Mouse (Mus musculus): ENCODE measurements around the gene Shd. TPM values are rescaled to one million over a fixed set of nuclear protein-coding genes. Genes with fewer than 3 reads are reported as not detected.
"Not testable (repeated sequence)": the region's sequence is repeated elsewhere in the genome, so short reads cannot be mapped to it uniquely, and the experiment has no call there.

The Shd gene
- under 1 TPM; 0.72 to 0.87 TPM for total RNA-seq (2021)

GRCm38 (mm10) chr17:55969966-55970891 lies at the start of gene Shd:
Gene Shd, plus strand, starts transcription at chr17:55970467.
- DNase-seq = peak in 1 of 2 experiments; percentile 24
- intact Hi-C loops (cut with DNase I) = no loop called here

DNA sequence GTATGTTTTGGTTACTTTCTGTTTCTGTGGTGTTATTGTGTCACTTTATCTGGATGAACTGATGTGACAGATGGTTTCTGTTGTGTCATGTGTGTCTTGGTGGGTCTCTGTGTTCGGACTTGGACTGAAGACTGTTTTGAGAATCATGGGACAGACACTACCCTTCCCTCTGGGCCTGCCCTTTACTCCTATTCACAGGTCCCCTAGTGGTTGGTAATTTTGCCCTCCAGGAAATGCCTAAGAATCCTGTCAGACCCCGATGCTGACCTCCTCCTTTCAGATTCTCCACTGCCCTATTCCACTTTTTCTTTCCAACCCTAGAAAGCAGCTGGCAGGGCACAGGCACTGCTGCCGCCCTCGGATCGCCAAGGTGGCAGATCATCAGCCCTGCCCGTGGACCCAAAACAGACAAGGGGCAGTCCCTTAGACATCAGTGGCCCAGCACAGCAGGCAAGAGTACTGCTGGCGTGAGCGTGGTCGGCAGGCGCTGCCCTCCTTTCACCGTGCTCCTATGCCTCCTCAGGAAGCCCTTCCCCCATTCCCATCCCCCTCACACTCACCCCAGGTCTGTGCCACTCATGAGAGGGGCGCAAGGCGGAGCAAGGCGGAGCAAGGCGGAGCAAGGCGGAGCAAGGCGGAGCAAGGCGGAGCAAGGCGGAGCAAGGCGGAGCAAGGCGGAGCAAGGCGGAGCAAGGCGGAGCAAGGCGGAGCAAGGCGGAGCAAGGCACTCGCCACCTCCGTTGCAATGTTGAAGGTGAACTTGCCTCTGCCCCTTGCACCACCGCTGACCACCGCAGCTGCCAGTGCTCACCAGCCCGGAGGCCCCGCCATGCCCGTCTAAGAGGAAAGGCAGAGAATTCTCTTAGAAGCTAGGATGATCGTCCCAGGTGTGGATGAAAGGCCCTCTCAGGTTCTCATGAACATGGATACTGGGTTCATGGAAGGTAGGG lies 38.4 kb upstream of the Shd start:
- peak; percentile 37 for DNase-seq
- intact Hi-C loops (cut with DNase I) = no loop called here

DNA sequence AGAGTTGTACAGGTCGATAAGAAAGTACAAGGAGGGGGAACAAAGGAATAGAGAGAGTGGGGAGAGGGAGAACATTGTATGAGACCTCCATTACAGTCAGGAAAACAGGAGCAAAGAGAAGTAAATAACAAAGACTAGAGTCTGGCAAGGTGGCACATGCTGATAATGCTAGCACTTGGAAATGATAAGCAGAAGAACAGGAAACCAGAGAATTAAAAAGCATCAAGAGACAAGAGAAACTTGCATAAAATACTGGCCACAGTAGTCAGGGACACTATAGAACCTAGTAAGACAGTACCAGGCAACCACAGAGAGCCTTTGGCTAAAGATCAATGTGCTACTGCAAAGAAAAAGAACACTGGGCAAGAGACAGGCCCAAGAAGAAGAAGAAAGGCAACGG lies 37.6 kb upstream of the Shd start:
- no peak for DNase-seq
- intact Hi-C loops (cut with DNase I) = no loop called here

GRCm38 (mm10) chr17:55933191-55933590 lies 37.1 kb upstream of the Shd start:
- intact Hi-C loops (cut with DNase I) = no loop called here
- DNase-seq = no peak

DNA sequence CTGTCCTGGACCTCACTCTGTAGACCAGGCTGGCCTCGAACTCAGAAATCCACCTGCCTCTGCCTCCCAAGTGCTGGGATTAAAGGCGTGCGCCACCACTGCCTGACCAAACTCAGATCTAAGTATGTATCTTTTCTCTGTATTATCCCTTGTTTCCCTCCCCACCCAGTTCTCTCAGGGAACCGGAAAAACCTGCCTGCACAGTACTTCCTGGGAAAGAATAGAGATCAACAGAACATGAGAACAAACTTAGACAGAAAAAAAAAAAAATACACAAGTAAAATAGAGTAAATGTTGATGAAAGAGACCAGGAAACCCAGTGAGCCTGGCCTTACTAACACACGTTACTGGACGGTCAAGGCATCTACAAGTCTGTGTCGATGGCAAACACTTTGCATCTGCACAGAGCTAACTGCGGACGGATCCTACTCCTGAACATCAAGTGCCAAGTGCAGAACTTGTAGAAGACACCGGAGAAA lies 25.8 kb upstream of the Shd start:
- intact Hi-C loops (cut with DNase I) = loop anchor here (5.0 kb wide), 1 partner anchor 242 kb away; no protein-coding TSS in a partner anchor
- DNase-seq = not testable (repeated sequence)

DNA sequence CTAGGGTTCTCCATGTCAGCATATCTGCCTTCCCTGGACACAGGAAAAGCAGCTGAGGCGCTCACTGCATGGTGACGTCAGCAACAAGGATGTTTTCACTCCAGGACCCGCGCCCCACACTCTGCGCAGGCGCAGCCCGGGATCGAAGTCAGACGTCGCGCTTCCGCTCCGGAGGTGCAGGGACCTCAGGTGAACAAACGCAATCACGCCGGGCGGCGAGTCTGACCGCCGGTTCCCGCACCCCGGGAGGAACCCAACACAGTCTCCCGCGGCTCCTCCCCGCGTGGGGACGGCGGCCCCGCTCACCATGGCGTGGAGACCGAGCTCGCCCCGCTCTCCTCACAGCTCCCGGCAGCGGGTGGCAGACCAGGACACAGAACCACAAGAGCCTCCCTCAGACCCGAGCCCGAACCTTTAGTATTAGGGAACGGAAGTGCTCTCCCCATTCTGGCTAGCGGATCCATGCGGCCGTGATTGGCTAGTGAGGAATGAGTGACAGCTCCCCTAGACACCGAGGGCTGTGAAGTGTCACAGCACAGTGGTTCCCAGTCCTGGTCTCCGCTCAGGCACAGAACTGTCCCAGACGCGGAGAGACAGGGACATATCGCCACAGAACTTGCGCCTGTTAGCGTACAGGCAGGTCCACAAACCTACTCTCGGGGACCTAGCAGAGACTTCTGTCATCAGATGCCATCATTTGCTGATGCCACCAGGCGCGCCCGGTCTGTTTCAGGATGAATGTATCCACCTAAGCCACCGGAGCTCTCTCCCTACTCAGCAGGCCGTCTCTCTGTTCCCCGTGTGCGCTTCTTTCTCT lies 25.2 kb upstream of the Shd start:
- intact Hi-C loops (cut with DNase I) = loop anchor here (5.0 kb wide), 1 partner anchor 243 kb away; no protein-coding TSS in a partner anchor
- peak; percentile 90 to 91 for DNase-seq

DNA sequence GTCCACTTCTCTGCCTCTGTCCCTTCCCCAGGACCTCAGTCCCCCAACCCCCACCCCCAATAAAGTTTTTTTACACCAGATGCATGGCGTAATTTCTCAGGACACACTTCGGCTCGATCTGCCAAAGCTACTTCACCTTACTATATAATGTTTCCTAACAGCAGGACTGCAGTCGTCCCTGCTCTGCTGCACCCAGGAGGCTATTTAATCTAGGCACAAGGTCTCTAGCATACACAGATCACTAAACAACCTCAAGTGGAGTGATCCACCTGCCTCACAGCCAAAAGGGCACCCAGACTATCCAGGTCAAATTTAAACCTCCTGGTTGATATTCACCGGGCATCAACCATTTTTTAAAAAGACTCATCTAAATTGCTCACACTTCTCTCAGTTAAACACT lies 24.6 kb upstream of the Shd start:
- DNase-seq = no peak
- intact Hi-C loops (cut with DNase I) = loop anchor here (1.0 kb wide), 1 partner anchor 55 kb away; no protein-coding TSS in a partner anchor

GRCm38 (mm10) chr17:55948647-55949046 lies 21.6 kb upstream of the Shd start:
- no peak for DNase-seq
- intact Hi-C loops (cut with DNase I) = no loop called here

- no peak for DNase-seq
- intact Hi-C loops (cut with DNase I) = no loop called here
Measured at GRCm38 (mm10) chr17:55949400-55949799, 20.9 kb upstream of the Shd start, which contains the start of gene Zfp119b. Gene Zfp119b, minus strand, starts transcription at chr17:55949500.

- intact Hi-C loops (cut with DNase I) = no loop called here
- no peak for DNase-seq
Measured at GRCm38 (mm10) chr17:55950601-55951000, 19.7 kb upstream of the Shd start.

DNA sequence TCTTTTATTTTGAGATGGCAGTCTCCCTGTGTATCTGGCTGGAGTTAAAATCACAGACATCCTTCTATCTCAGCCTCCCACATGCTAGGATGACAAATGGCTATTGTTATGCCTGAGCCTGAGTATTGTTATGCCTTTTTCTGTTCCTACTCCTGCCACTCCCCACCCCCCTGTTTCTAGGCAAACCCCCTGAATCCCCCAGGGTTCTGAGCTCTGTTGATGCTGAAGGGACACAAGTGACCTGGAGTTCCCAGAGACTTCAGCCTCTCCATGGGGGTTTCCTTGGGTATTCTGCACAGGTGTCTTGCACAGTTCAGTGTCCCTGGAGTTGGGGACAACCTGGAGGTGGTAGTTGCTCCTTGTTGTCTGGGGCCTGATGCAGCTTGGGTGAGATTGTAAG lies 18.2 kb upstream of the Shd start:
- no peak for DNase-seq
- intact Hi-C loops (cut with DNase I) = no loop called here

DNA sequence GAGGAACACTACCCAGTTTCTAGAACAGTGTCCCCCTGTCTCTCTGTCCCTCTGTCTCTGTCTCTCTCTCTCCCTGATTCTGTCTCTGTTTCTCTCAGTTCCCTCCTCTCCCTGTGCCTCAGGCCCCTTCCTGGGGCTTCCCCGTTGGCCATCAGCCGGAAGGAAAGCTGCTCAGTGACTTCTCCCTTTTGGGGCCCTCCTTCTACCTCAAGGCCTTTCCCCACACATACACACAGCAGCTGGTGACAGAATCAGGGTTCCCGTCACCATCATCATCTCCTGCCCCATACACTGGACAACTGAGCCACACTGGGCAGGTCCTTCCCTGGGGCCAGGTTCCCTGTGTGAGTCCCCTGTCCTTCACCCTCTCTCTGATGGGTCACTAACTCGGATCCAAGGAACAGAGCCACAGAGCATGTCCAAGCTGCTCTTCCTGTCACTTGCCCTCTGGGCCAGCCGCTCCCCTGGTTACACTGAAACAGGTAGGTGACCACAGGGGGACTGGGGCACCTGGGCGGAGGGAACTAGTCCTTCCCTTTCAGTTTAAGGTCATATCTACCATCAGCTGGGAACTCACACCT lies 17.7 kb upstream of the Shd start, which contains the start of gene Ebi3:
TSS of gene Ebi3 (plus strand) at position 194 of the 581 bp plus-strand sequence.
- DNase-seq = no peak
- intact Hi-C loops (cut with DNase I) = no loop called here

- no peak for DNase-seq
- intact Hi-C loops (cut with DNase I) = no loop called here
Measured at GRCm38 (mm10) chr17:55953751-55954150, 16.5 kb upstream of the Shd start.

- intact Hi-C loops (cut with DNase I) = no loop called here
- DNase-seq = no peak
Measured at GRCm38 (mm10) chr17:55954229-55954628, 16.0 kb upstream of the Shd start.

- intact Hi-C loops (cut with DNase I) = loop anchor here (2.0 to 5.0 kb wide), 4 partner anchors 51 to 295 kb away; partner anchors contain the start of genes Mpnd, Sh3gl1 and Stap2
Measured at GRCm38 (mm10) chr17:55956129-55956528, 14.1 kb upstream of the Shd start.

DNA sequence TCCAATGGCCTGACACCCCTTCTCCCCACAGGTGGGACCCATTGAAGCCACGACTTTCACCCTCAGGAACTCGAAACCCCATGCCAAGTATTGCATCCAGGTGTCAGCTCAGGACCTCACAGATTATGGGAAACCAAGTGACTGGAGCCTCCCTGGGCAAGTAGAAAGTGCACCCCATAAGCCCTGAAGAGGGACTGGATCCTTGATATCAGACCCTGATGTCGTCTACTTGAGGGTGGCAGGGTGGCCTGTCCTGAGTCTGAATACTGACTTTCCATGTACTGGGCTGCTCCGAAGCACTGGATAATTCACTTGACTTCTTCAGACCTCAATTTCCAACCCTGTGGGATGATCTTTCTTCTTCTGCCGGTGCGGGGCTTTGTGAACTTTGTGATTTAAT lies 13.7 kb upstream of the Shd start:
- intact Hi-C loops (cut with DNase I) = loop anchor here (2.0 to 5.0 kb wide), 4 partner anchors 51 to 294 kb away; partner anchors contain the start of genes Mpnd, Sh3gl1 and Stap2
- DNase-seq = peak in 1 of 2 experiments; percentile 1

More at GRCm38 (mm10) chr17:55956129-55956528, 14.1 kb upstream of the Shd start:
- peak in 1 of 2 experiments; percentile 24 for DNase-seq

DNA sequence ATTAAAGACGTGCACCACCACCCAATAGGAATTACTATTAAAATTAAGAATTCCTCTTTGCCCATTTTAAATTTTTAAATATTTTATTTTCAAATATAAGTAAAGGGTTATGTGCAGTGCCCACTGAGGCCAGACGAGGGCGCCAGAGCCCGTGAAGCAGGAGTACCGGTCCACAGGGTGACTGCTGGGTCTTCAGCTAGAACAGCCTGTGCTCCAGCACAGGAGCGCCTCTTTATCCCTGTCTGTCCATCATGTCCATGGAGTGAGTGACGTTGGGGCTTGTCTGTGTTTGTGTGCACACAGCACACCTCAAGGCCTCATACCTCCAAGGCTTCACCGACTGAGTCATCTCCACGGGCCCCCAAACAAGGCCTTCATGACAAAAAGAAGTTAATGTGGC lies 13.1 kb upstream of the Shd start:
- peak; percentile 71 to 83 for DNase-seq
- intact Hi-C loops (cut with DNase I) = loop anchor here (2.0 to 5.0 kb wide), 4 partner anchors 50 to 294 kb away; partner anchors contain the start of genes Mpnd, Sh3gl1 and Stap2

- no peak for DNase-seq
- intact Hi-C loops (cut with DNase I) = loop anchor here (2.0 to 5.0 kb wide), 4 partner anchors 49 to 293 kb away; partner anchors contain the start of genes Mpnd, Sh3gl1 and Stap2
Measured at GRCm38 (mm10) chr17:55957726-55958583, 12.3 kb upstream of the Shd start.

All from heart, postnatal 36 days (tissue).